Mouse (Mus musculus) cerebellum, adult 11 months (tissue): ENCODE measurements around the gene Ndufb2.

Experiments
- DNase-seq: peaks from one replicate; pipeline ENCODE4 v3.0.0; 2022

Gene Ndufb2

DNA sequence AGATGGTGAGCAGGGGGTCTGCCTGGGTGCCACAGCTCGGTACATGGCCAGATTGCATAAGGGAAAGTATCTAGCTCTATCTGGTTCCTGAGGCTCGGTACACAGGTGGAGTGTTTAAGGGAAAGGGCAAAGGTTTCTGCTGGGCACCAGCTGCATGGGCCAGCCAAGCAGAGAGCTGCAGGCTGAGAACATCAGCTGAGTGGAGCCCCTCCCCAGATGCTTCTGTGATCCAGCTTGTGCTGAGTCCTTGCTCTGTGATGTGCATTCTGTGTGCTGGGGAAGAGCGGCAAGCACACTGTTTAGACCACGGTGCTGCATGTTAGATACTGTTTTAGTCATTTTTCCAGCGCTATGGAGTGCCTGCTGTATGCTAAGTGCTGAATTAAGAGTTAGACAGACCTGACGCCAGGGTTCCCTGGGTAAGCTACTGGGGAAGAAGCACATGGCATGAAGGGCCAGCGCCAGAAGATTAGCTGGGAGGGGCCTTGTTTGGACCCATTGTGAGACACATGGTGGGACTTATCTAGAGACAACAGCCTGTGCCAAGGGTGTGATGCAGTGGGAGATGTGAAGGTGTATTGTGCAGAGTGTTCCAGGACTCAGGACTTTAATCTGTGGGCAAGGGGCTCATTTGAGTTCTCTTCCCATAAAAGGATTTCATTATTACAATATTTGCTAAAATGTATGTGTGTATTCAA is 11.1 kb upstream of the Ndufb2 start:
- DNase-seq, result no peak

DNA sequence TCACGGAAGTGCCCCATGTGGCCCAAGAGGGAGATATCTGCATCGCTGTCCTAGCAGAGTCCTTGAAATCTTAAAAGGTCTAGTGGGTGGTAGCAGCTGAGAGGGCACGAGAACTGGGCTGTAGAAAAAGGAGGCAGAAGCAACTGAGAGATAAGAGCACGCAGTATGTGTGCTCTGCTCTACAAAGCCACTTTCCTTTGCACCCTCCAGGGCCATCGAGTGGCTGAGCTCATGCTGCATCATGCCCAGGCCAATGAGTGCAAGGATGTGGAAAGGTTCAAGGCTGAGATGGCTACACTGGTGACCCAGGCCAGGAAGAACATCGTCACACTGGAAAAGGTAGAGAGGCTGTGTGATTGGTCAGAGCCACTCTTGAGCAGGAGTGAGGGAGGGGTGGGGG is 6.9 kb upstream of the Ndufb2 start, which contains the start of gene Gm42420:
TSS of gene Gm42420 (plus strand) at position 237 of the 400 bp plus-strand sequence.
- no peak for DNase-seq

DNA sequence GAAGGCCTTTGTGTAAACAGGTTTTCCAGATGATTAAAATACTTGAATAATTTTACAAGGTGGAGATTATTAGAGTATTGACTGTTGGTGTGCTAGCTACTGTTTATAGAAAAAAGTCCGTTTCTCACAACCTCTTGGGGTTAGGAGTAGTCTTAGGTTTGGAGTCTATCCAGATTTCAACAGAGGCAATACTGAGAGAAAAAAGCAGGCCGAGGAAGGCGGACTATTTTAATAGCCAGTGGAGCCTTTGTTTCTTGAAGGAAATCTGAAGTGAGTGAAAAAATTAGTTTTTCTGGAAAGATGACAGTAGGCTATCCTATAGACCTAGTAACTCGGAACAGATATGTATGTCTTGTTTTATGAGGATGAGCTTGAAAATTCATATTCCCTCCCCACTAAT is 893 bp upstream of the Ndufb2 start:
- no peak for DNase-seq

DNA sequence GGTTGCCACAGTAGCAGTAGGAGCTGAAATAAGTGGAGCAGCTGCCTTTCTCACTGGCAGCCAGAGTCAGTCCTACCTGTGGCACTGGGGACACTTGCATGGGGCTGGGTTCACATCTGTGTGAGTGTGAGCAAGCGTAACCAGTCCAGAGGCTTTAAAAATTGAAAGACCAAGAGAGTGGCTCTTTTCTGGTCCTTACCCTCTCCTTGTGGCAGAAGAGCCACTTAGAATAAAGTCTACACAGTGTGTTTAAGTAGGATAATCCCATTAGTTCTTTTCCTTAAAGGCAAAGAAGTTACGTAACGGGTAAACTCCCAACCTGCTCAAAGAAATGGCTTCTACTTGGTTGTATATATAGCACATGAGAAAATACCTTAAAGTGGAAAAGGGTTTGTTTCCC is 8.5 kb downstream of the Ndufb2 start:
- DNase-seq, result no peak

DNA sequence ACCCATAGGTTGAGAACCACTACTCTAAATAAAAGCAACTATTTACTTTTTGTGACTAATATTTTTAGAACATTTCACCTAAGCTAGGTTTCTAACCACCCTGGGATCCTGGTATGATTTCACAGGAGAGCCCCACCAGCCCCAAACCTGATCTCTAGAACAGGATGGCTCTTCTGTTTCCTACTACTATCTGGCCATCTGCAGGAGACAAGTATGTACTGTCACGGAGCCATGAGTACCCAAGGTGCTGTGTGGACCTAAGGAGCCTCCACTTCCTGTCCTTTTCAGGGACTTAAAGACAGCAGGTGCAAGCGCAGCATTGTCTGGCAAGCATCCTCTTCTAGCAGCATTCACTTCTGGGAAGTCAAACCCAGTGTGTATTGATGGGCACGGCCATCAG is 9.5 kb downstream of the Ndufb2 start:
- DNase-seq, result no peak

DNA sequence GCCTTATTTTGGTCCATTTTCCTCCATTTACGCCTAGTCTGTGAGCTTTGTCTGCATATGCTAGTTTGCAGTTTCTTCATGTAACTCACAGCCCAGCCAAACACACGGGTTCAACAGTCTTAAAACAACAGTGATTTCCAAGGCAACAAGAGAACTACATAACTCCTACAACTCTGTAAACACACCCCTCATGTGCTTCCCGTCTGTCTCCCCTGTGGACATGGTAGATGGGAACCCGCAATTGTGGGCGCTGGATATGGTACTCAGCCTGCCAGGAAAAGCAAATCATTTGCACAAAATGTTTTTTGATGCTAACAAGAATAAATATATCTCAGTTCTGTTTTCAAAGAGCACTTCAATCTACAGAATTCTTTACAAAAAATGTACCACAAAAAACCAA is 12.2 kb downstream of the Ndufb2 start:
- no peak for DNase-seq

DNA sequence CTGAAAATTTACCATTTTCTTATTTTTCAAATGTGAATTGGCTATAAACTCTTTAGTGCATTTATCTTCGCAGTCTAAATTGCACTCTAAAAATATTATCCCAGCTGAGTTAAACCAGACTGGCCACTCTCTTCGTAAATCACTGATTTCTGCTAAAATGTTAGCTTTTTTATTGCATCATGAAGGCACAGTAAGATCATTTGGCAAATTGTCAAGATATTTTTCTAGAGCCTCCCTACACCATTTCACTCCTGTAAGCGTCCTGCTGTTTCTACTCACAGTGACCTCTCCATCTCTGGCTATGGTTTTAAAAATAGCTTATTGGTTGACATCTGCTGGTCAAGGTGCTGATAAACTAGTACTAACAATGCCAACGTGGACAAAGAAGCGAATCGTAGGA is 13.7 kb downstream of the Ndufb2 start:
- DNase-seq, result no peak

DNA sequence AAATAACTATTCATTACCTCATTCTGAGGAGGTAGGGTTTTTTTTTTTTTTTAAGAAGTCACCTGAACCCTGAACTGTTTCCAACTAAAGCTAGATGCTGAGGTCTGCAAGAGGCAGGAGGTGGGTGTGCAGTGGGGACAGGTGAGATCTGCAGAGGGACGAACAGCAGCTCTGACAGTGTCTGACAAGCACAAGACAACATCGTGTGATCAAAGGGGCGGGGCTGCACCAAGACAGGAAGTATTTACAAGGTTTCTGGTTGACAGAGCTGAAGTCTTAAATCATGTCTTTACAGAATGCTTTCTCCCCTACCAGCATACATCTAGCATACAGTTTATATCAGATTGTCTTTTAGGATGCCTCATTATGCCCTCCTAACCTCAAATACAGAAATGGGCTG is 14.5 kb downstream of the Ndufb2 start:
- no peak for DNase-seq

DNA sequence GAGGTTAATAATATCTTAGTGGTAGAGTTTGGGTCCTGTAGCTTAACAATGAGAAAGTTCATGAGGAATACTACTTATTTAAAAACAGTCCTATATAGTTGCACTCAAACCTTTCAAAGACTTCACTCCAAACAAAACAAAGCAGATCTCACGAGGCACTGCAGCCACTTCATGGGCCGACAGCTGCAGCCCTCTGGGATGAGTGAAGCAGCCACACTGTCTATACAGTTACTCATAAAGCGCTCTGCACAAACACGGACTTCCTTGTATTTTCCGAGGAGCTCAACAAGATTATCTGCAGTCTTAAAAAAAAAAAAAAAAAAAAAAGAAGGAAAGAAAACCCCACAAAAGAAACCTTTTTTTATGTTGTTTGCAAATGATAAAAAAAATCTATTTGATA is 15.0 kb downstream of the Ndufb2 start:
- DNase-seq, result no peak

DNA sequence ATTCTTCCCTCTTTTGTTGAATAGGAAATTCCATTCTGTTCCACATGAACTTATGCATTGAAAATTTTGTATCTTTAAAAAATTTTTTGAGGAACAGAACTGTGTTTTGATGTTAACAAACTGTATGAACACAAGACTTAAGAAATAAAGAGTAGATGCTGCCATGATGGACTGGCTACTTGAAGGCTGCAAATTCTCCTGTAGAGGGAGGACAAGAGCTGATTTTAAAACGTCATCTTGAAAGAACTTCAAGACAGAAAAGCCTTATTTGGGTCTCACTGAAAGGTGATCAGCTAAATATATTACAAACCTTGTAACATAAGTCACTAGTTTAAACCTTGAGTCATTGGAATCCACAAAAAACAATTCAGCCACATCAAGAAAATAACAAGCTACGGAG is 17.8 kb downstream of the Ndufb2 start:
- no peak for DNase-seq

DNA sequence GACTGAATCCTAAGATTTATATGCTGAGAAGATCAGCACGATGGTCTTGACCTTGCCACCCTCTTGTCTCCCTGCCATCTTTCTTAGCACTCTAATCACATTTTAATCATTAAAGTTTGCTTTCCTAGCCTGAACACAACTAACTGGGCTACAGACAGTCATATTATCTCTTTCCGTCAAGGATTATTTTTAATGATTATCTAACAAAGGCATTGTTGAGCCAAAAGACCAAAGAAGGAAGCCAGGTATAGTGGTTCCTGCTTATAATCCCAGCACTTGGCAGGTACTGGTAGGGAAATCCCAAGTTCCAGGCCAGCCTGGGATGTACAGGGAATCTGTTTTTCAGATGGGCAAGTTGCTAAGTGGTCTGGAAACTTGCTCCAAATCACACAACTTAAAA is 18.9 kb downstream of the Ndufb2 start:
- DNase-seq, result no peak
